Mouse (Mus musculus) hindbrain, embryonic 15.5 days (tissue): Measurements from ENCODE around the gene Ccdc88b. TPM values are rescaled to one million over a fixed set of nuclear protein-coding genes. Genes with fewer than 3 reads are reported as not detected.

Experiments used
- ATAC-seq: fragments of 200-750 bp; cut with Nextera tagmentation; 2 replicates; pipeline ENCODE4 v1.8.0; 2017; ENCODE audit warnings: low read depth, moderate number of reproducible peaks, moderate TSS enrichment; ENCODE audit not compliant: low FRiP score
- H3K27ac ChIP-seq: fragments of 300-500 bp; sonication (generic); replicated peaks from 2 replicates; pipeline ENCODE4 v1.5.1; 2015; ENCODE audit warnings: mild to moderate bottlenecking, inconsistent platforms
- H3K27me3 ChIP-seq: fragments of 300-500 bp; sonication (generic); 2 replicates; pipeline ENCODE4 v1.6.1; 2015; ENCODE audit warnings: control low read depth, inconsistent platforms
- H3K36me3 ChIP-seq: fragments of 300-500 bp; sonication (generic); 2 replicates; pipeline ENCODE4 v1.6.1; 2015; ENCODE audit warnings: control low read depth, inconsistent platforms
- H3K4me1 ChIP-seq: fragments of 300-500 bp; sonication (generic); replicated peaks from 2 replicates; pipeline ENCODE4 v1.6.1; 2015; ENCODE audit warnings: control low read depth, inconsistent platforms
- H3K4me2 ChIP-seq: fragments of 300-500 bp; sonication (generic); 2 replicates; pipeline ENCODE4 v1.6.1; 2015; ENCODE audit warnings: moderate library complexity, mild to moderate bottlenecking, inconsistent platforms
- H3K4me3 ChIP-seq: fragments of 300-500 bp; sonication (generic); 2 replicates; pipeline ENCODE4 v1.5.1; 2015; ENCODE audit warnings: mild to moderate bottlenecking, inconsistent platforms
- H3K9ac ChIP-seq: fragments of 300-500 bp; sonication (generic); 2 replicates; pipeline ENCODE4 v1.6.1; 2015; ENCODE audit warnings: inconsistent platforms
- H3K9me3 ChIP-seq: fragments of 300-500 bp; sonication (generic); 2 replicates; pipeline ENCODE4 v1.6.1; 2016; ENCODE audit warnings: control low read depth, inconsistent platforms
- WGBS: fragments of 180-500 bp; shearing (Covaris S2); methylation state at CpG from one replicate; pipeline ENCODE4 v1.1.7; 2015; 5-methylcytosine and 5-hydroxymethylcytosine counted together
- polyA plus RNA-seq: library from polyadenylated mRNA; unstranded; fragments of >200 nt; fragmentation: Nextera tagmentation; extraction: Ambion mirVana; gene quantifications from 2 replicates; pipeline ENCODE4 v1.2.1, GENCODE M21; 2015

Ccdc88b gene
- polyA plus RNA-seq, 1 experiment from 2014 or later: 1.1 TPM

DNA sequence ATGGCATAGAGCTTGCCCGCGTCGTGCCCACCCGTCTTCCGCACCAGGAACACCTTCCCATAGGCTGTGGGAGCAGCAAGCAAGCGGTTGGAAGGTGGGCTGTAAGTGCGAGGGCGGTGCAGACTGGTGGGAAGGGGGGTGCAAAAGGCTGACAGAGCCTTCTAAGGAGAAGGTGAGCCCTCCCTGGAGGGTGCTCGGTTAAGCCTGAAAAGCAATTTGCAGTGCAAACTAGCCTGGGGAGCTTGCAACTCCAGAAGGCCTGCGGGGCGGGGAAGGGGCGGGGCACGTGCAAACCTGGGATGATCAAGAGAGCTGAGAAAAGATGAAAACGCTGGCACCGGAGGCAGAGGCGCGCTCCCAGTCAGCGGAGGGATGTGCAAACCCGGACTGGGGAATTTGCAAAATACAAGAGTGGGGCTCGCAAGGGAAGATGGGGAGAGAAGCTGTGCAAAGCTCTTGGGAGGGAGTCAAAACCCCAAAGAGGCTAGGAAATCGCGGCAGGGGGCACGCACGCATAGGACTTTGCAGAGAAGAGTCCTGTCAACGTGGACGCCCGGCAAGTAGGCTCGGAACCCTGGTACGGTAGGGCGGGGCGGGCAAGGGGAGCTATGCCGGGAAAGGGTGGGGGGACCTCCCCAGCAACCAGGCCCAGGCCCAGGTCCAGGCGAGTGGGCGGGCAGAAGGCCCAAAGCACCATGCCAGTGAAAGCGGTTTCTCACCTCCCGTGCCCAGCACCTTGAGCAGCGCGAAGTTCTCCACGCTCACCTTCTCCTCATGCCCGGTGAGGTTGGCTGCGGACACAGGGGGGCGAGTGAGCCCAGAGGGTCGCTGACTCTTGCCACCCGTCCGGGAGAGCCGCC is 18.2 kb downstream of the Ccdc88b start:
- peak overlapping the region; percentile 72 for H3K9ac ChIP-seq
- H3K4me2 ChIP-seq: peak overlapping the region; percentile 99
- ATAC-seq: peak; percentile 65
- H3K4me3 ChIP-seq: peak overlapping the region; percentile 75
- peaks cover 24% of the 10 kb centered on the region for H3K4me1 ChIP-seq
- no peaks in the 10 kb centered on the region for H3K36me3 ChIP-seq
- H3K27ac ChIP-seq: no peak overlapping the region; the same call in 1 of the 2 replicates
- under 1% methylated on average over 46 of the region's 46 CpGs for WGBS
- peaks cover 32% of the 10 kb centered on the region for H3K27me3 ChIP-seq
- H3K9me3 ChIP-seq: no peaks in the 10 kb centered on the region

DNA sequence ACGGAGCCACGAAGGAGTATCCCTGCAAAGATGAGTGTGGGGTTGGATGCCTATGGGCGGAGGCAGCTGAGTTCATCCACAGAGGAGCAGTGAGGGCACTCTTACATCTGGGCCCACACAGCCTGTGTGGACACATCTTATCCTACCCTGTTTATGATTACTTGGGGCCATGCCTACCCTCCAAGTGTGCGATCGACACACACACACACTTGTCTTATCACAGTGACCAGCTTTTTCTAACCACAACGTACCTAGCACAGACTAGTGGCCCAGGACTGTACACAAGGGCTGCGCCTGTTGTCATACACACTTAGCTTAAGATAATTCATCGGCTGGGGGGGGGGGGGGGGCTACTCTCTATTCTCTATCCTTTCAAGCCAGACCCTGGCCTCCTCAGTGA is 25.6 kb downstream of the Ccdc88b start:
- Histone ChIP-seq H3K4me1 (peaks cover 28% of the 10 kb centered on the region), H3K4me3 (no peak overlapping the region), H3K9ac (no peak overlapping the region), H3K27ac (no peak overlapping the region), H3K27me3 (peaks cover 37% of the 10 kb centered on the region), H3K9me3 (no peaks in the 10 kb centered on the region), H3K36me3 (0 out of 2 replicates have a peak, but pooled peaks cover 2% of the 10 kb centered on the region), H3K4me2 (no peak overlapping the region)
- WGBS: 92% methylated on average over 8 of the region's 8 CpGs
- no peak for ATAC-seq

DNA sequence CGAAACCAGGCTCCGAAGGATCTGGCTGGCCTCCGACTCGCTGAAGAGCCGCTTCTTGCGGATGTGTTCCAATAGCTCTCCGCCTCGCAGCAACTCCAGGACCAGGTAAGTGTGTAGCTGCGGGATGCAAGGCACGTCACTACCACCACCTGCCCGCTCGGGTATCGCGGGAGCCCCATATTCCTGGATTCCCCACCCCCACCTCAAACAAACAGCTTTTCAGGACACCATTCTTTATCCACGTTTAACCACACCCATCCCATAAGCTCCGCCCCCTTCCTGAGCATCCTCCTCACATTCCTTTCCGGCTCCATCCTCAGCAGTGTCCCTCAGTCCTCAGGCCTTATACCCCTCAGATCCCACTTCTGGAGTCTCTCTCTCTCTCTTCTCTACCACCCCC is 26.7 kb downstream of the Ccdc88b start:
- peak; percentile 58 for ATAC-seq
- Histone ChIP-seq H3K4me1 (peaks cover 28% of the 10 kb centered on the region), H3K27me3 (peaks cover 33% of the 10 kb centered on the region), H3K36me3 (0 out of 2 replicates have a peak, but pooled peaks cover 3% of the 10 kb centered on the region), H3K27ac (no peak overlapping the region), H3K9ac (peak overlapping the region; percentile 41), H3K9me3 (no peaks in the 10 kb centered on the region), H3K4me2 (peak overlapping the region; percentile 75), H3K4me3 (peak overlapping the region; percentile 44)
- 9% methylated on average over 17 of the region's 17 CpGs for WGBS

DNA sequence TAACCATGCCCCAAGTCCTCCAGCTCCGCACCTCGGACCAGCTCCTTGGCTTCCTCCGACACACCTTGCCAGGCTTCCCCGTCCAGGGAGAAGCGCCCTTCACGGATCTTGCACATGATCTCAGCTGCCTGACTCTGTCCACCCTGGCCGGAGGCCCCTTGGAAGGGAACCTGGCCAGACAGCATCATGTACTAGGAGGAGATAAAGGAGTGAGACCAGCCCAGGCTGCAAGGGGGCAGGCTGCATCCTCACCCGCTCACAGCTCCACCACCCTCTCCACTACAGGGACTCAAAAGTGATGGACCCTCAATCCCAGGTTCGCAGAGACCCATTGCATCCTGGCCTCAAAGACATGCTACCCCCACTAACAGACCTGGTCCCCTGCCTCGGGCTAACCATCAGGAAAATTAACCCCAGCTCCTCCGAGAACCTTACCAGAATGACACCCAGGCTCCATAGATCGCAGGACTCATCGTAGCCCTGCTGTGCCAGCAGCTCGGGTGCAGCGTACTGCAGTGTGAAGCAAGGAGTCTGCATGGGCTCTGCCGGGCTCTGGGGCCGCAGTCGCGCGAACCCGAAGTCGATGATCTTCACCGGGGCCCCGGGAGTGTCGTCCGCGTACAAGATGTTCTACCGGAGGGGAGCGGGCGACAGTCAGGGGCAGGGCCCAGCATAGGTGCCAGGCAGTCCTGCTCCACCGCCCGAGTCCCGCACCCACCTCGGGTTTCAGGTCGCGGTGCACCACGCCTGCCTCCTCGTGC is 27.3 kb downstream of the Ccdc88b start:
- H3K4me3 ChIP-seq: peak overlapping the region; percentile 44
- H3K9me3 ChIP-seq: no peaks in the 10 kb centered on the region
- peaks cover 33% of the 10 kb centered on the region for H3K27me3 ChIP-seq
- peak; percentile 37; the same call in 1 of the 2 replicates for ATAC-seq
- peak overlapping the region; percentile 41 for H3K9ac ChIP-seq
- no peak overlapping the region for H3K27ac ChIP-seq
- H3K4me1 ChIP-seq: peaks cover 28% of the 10 kb centered on the region
- H3K4me2 ChIP-seq: peak overlapping the region; percentile 75
- H3K36me3 ChIP-seq: 0 out of 2 replicates have a peak, but pooled peaks cover 3% of the 10 kb centered on the region
- 6% methylated on average over 38 of the region's 38 CpGs for WGBS

DNA sequence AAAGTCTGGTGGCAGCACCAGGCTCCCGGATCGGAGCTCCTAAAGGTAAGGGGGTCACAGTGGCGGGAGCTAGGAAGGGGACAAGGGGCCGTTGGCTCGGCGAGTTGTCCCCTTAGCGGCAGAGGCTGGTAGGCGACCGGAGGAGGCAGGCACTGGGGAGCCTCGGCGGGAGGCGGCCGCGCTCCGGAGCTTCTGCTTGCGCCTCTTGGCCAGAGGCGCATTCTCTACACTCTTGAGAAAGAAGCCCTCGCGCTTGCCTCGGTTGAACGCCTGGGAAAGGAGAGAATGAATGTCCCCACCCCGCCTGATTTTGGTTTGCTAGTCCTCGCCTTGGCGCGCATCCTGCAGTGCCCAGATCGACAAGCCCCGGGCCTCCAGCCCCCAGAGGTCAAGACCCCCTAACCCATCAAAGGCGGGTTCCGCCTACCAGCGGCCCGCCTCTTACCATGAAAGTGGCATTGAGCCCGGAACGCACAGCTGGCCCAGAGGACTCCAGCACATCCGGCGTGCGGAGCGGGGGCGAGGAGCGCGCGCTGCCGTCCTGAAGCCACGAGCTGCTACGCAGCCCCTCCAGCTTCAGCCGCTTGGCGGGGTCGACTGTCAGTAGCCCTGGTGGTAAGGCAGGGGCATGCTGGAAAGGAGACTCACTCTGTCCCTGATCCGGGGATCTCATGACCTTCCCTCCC is 28.0 kb downstream of the Ccdc88b start:
- Histone ChIP-seq H3K4me1 (peaks cover 28% of the 10 kb centered on the region), H3K9me3 (no peaks in the 10 kb centered on the region), H3K9ac (peak overlapping the region; percentile 41), H3K27me3 (peaks cover 33% of the 10 kb centered on the region), H3K36me3 (0 out of 2 replicates have a peak, but pooled peaks cover 3% of the 10 kb centered on the region), H3K4me3 (peak overlapping the region; percentile 44), H3K4me2 (peak overlapping the region; percentile 75), H3K27ac (no peak overlapping the region)
- WGBS: 4% methylated on average over 48 of the region's 48 CpGs
- no peak for ATAC-seq

DNA sequence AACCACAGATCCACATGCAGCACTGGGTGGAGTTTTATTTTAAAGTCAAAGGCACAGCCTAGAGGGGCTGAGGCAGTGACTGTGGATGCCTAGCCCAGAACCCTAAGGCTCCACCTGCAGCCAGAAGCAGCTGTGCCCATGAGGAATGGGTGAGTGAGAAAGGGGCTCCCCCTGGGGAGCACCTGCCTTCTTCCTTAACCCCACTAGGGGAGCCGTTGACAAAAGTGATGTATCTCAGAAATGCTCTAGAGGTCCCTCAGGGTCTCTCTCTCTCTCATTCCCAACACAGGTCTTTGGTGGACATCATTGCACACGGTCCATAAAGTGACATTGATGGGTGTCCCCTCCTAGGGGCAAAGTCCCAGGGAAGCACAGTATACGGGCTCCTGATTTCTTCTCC is 28.9 kb downstream of the Ccdc88b start:
- peak overlapping the region; percentile 44 for H3K4me3 ChIP-seq
- 18% methylated on average over 3 of the region's 3 CpGs for WGBS

DNA sequence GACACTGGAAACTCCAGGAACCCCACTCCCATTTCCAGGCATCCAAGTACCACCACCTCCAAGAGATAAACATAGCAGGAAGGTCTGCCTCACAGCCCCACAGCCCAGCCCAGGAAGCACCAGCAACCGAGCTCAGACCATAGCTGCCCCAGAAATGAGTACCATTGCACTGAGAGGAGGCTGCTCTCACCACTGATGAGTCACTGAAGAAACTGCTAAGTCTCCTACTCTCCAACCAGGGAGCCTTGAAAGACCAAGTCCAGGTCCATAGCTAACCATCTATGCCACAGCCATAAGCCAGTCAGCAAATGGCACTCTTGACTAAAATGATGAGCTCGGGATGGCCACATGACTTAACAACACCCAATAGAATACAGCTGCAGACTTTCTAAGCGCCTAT is 31.4 kb downstream of the Ccdc88b start:
- H3K4me1 ChIP-seq: peaks cover 26% of the 10 kb centered on the region
- 0 out of 2 replicates have a peak, but pooled peaks cover 3% of the 10 kb centered on the region for H3K36me3 ChIP-seq
- no peak overlapping the region for H3K9ac ChIP-seq
- H3K27me3 ChIP-seq: peaks cover 24% of the 10 kb centered on the region
- H3K4me2 ChIP-seq: no peak overlapping the region
- ATAC-seq: no peak
- no peaks in the 10 kb centered on the region for H3K9me3 ChIP-seq
- no peak overlapping the region for H3K4me3 ChIP-seq
- H3K27ac ChIP-seq: no peak overlapping the region
- WGBS: 82% methylated on average over 3 of the region's 3 CpGs

More for the DNA sequence above, 28.9 kb downstream of the Ccdc88b start:
- H3K9ac ChIP-seq: no peak overlapping the region
- ATAC-seq: no peak
- peaks cover 28% of the 10 kb centered on the region for H3K4me1 ChIP-seq
- 0 out of 2 replicates have a peak, but pooled peaks cover 3% of the 10 kb centered on the region for H3K36me3 ChIP-seq
- H3K4me2 ChIP-seq: peak overlapping the region; percentile 75
- H3K27me3 ChIP-seq: peaks cover 33% of the 10 kb centered on the region
- no peak overlapping the region for H3K27ac ChIP-seq
- no peaks in the 10 kb centered on the region for H3K9me3 ChIP-seq

DNA sequence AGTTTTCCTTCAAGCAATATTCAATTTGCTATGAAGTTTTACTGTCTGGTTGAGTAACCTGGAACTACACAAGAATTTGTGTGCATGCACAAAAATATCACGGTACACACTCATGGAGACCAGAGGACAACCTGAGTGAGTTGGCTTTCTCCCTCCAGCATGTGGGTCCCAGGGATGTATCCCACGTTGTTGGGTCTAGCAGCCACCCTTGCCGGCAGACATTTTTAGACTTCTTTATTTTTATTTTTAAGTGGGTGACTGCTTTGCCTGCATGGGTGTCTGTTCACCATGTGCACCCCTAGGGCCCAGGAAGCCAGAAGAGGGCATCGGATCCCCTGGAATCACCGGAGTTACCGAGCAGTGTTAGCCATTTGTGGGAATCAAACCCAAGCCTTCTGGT is 32.6 kb downstream of the Ccdc88b start:
- Histone ChIP-seq H3K36me3 (0 out of 2 replicates have a peak, but pooled peaks cover 3% of the 10 kb centered on the region), H3K27ac (no peak overlapping the region), H3K27me3 (peaks cover 19% of the 10 kb centered on the region), H3K9ac (no peak overlapping the region), H3K4me3 (no peak overlapping the region), H3K4me1 (peaks cover 16% of the 10 kb centered on the region), H3K9me3 (no peaks in the 10 kb centered on the region), H3K4me2 (no peak overlapping the region)
- ATAC-seq: no peak
- 85% methylated on average over 6 of the region's 6 CpGs for WGBS

DNA sequence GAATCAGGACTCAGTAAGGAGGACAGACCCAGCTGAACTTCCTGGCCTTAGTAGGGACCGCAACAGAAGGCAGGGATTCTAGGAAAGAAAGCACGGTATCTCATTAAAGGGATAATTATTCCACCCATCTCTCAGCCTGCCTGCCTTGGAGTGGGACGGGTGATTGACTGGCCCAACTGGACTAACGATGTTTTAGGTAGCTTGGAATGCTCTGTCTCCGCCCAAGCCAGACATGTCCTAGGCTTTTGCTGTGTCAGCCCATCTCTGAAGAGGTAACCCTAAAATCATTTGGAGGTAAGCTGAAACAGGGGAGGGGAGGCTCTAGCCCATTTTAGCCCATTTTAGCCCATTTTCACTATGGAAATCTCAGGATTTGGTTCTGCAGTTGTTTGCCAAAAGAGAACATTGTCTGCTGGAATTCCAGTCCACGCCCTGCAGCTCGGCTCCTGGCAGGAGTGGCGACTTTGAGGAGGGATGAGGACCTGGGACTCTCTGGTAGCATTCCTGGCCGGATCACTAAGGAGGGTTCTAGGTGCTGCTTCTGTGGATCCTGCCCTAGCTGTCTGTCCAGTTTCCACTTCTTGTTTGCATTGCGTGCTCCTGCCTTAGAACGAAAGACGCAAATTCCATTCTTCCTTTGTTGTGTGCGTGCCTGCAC is 37.3 kb downstream of the Ccdc88b start:
- Histone ChIP-seq H3K9ac (no peak overlapping the region), H3K27me3 (no peaks in the 10 kb centered on the region), H3K27ac (no peak overlapping the region), H3K4me2 (no peak overlapping the region), H3K4me1 (no peaks in the 10 kb centered on the region), H3K4me3 (no peak overlapping the region), H3K36me3 (no peaks in the 10 kb centered on the region), H3K9me3 (no peaks in the 10 kb centered on the region)
- WGBS: 85% methylated on average over 13 of the region's 13 CpGs
- no peak for ATAC-seq

DNA sequence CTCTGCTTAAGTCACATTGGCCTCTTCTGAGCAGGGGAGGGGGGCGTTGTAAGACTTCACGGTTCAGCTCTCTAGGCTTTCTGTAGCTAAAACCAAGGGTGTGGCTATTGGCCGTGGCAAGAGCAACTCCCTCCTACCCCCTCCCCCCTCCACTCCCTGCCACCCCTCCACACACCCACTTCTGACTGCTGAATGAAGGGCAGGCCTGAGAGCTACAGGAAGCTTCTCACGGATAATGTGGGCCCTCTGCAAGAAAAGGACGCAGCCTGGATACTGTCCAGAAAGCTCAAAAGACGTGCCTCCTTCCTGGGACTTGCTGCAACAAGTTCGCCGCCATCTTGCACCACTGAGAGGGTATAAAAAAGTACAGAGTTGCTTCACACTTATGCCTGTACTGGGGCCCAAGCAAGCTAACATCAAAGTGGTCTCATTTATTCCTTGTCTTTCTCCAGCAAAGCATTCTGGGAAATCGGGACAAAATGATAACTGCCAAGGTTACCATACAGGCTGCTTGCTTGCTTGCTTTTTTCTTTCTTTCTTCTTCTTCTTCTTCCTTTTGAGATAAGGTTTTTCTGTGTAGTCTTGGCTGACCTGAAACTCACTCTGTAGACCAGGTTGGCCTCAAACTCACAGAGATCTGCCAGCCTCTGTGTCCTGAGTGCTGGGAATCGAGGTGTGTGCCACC is 38.7 kb downstream of the Ccdc88b start:
- 42% methylated on average over 10 of the region's 10 CpGs for WGBS
- H3K4me3 ChIP-seq: no peak overlapping the region
- no peak for ATAC-seq

DNA sequence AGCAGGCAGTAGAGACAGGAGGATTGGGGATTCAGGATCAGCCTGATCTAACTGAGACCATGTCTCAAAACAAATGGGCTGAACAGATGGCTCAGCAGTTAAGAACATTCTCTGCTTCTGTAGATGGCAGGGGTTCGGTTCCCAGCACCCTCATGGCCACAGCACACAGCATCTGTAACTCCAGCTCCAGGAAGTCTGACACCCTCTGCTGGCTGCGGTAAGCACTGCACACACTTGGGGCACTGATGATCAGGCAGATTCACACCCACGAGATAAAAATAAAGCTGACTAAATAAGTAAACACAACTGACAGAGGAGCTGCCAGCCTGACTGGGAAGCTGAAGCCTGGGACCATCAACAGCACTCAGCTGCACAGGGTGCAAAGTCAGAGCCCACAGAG is 43.1 kb downstream of the Ccdc88b start:
- no peak for ATAC-seq
- Histone ChIP-seq H3K4me3 (no peak overlapping the region), H3K27ac (no peak overlapping the region), H3K9ac (no peak overlapping the region), H3K36me3 (no peaks in the 10 kb centered on the region), H3K27me3 (no peaks in the 10 kb centered on the region), H3K4me2 (no peak overlapping the region), H3K4me1 (peaks cover 6% of the 10 kb centered on the region), H3K9me3 (no peaks in the 10 kb centered on the region)
- WGBS: 95% methylated on average over 3 of the region's 3 CpGs

More for the DNA sequence above, 38.7 kb downstream of the Ccdc88b start:
- H3K9me3 ChIP-seq: no peaks in the 10 kb centered on the region
- no peak overlapping the region for H3K4me2 ChIP-seq
- no peak overlapping the region for H3K9ac ChIP-seq
- no peak overlapping the region for H3K27ac ChIP-seq
- peaks cover 3% of the 10 kb centered on the region for H3K4me1 ChIP-seq
- no peaks in the 10 kb centered on the region for H3K27me3 ChIP-seq
- H3K36me3 ChIP-seq: no peaks in the 10 kb centered on the region
